Mouse (Mus musculus) layer of hippocampus, postnatal 14 days (tissue): ENCODE data around the gene Bdnf. TPM values are rescaled to one million over a fixed set of nuclear protein-coding genes. Genes with fewer than 3 reads are reported as not detected.

Experiments
- DNase-seq, 2 experiments: peaks; one replicate each; pipeline ENCODE4 v3.0.0; 2021 to 2022; ENCODE audit warnings: low spot score in 2 of 2, mixed read lengths in 1 of 2
- total RNA-seq, 2 experiments: library from RNA; stranded (reverse); gene quantifications; 2 replicates each; pipeline ENCODE4 v1.2.3; 2021

The Bdnf gene
- total RNA-seq, 2 experiments from 2014 or later, result 34.2 TPM

DNA sequence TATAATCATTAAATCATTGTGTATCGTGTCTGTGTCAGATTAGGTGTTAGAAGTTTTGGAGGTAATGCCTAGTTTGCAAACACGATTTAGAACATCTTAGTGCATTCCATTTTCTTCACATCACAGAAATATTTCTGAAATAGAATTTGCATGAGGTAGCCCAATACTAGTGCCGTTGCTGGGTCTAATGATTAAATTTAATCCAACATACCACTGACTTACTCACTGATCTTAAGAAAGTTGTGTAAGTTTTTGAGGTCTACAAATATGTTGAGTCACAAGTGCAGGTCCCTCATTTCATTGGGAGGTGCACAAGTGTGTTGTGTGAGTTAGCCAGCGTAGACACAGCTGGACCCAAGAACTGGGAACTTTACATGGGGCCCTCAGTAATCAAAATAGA is 29.1 kb downstream of the Bdnf start:
- no peak for DNase-seq

DNA sequence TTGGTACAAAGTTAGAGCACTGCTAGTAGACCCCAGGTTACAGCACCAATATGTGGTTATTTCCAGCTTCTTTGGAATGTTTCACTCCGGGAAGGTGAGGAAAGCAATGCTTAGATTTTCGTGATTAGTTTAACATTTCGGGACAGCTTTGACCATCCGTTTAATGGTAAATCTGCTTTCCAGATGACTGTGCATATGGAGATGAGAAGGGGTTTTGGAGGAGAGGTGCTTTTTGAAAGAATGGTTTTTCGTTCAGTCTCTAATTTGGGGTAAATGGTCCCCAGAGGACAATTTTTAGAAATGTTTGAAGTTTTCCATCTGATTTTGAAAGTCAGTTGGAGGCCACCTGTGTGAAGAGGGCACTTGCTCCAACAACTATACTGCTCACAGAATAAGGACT is 29.6 kb downstream of the Bdnf start:
- DNase-seq, result no peak

DNA sequence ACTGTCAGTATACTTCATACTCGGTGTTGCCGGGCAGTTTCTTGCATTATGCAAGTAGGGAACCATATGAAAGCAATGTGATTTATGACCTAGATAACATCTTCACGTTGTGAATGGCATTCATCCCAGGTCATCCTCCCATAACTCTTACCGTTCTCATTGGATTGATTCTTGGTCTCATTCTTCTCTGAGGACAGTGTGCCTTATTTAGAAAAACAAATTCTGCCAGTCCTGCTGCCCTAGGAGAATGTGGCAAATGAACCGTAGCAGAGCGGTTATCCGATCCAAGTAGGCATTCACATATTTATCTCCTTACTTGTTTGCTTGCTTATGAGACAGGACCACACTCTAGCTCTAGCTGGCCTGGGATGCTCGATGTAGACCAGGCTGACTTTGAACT is 32.0 kb downstream of the Bdnf start:
- DNase-seq, result no peak

DNA sequence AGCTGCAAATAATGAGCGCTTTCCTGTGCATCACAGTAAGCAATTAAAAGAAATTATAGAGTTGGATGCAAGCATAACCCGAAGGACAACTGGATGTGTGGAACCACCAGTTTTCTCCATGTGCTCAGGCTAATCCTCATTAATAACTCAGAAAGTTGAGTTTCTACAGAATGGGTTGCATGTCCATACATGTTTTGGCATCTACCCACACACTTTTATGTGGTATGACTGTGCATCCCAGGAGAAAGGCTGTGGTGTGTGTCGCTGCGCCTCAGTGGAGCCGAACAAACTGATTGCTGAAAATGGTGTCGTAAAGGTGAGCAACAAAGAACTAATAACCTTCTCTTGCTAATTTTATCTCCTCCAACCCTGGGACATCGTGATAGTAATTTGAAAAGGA is 34.8 kb downstream of the Bdnf start:
- DNase-seq, result no peak

DNA sequence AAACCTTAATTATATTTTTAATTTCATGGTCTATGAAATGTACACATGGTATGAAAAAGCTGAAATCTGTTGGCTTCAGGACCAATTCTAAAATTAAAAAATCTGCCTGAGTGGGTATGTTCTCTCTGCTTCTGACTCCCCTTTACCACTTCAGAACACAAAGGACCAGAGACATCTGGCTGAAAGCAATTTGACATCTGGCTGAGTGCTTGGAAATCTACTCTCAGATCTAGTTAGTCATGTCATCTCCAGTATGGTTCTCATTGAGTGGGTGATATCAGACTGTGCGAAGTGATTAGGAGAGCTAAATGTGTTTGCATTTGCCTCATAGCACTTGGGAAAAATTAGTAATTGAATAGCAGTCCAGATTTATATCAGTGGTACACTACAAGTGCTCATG is 36.5 kb downstream of the Bdnf start:
- DNase-seq, result peak in 1 of 2 experiments; percentile 68

DNA sequence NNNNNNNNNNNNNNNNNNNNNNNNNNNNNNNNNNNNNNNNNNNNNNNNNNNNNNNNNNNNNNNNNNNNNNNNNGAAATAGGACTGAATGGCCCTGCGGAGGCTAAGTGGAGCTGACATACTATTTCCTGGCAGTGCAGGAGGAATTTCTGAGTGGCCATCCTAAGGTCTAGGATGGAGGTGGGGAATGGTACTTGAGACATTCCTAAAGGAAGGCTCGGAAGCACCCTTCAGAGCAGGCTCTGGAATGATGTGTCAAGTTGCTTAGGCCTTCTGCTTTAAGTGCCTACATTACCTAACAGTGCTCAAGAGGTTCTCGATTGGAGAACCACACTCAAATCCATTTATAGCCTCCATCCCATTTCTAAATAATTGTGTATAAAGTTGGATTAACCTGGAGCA is 50.8 kb downstream of the Bdnf start:
- DNase-seq, result no peak

DNA sequence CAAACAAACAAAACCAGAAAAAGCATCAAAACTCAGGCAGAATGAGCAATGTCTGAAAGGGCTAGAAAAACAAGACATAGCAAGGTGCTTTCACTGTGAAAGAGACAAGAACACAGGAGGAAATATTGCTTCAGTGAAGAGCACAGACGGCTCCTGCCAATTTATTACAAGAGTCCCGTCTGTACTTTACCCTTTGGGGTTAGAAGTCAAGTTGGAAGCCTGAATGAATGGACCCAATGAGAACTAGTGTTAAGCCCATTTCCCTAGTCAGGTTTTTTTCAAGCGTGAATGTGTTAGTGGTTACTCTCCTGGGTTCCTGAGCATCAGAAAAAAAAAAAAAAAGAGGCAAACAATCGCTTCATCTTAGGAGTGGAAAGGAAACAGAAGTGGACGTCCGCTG is 51.3 kb downstream of the Bdnf start:
- no peak for DNase-seq

DNA sequence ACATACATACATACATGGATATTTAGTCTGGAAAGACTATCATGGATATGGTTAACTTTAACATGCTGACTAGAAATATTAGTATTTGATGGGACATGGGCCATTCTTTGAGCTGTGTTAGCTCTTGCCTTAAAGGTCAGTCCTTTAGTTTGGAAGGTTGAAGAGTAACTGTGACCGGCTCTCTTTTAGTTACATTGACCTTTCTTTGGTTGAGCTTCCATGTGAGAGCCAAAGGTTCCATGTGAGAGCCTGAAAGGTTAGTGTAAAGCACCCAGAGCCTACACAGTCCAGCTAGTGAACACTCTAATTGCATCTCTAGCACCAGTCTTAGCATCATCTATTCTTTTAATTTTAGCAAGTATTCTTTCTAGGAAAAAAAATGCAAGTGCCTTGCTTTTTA is 54.7 kb downstream of the Bdnf start:
- no peak for DNase-seq

DNA sequence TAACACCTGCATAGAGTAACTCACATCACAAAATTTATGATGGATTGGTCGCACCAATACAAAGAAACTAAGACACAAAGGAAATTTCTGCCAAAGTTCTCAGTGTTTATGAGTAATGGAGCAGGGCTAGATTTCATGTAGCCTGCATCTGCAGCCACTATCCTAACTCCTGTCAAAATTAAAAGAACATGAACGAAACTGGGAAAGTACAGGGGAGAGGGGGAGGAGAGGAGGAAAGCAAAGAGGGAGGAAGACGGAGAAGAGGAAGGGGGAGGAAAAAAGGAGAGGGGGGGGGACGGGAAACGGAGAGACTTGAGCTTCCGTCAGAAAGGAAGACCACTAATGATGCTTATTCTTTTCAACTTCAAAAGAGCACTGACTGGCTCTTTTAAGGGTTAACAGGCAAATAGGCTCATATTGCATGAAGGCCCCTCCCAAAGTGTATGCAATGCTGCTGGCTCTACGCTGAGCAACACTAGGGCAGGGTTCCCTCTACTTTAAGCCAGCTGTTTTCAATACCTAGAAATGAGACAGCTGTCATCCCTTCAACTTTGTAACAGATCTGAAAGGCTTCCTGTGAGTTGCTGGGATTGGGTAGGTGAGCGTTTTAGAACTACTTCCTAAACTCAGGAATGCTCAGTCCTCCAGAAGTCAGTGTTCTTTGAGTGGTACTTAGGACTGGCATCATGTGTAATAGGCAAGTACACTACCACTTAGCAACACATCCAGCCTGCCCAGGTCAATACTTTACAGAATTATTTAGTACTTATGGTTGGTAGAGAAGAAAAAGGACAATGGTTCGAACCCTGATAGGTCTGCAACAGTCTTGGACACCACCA is 58.9 kb downstream of the Bdnf start:
- DNase-seq, result no peak

DNA sequence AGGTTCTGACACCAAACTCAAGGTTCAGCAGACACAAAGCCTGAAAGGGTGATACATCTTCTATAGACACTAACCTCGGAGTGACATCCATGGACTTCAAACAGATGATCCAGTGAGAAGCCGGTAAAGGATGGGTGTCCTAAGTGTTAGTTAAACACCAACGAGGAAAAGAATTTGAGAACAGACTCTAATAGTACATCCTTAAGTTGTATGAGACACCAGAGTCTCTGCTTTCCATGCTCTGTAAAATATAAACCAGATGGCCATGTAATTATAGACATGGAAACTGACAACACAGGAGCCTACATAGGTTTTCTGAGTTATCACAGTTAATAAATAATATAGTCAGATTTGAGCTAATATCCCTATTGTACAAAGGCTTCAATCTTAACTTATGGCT is 59.7 kb downstream of the Bdnf start:
- no peak for DNase-seq

DNA sequence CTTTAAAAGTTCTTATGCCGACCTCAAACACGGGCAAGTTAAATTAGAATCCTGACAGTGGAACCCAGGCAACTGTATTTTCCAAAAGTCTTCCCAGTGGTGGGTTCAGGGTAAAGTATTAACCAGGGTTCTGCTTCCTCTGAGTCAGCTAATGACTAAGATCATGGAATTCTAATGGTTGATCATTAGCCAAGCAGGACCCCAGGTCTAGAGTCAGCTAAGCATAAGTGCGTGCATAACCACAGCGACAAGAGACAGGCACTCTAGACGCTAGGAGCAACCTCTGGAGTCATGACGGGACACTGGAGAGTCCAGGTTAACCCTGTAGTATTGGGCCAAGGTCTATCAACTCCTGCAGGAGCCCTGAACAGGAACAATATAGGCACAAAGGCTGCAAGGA is 60.2 kb downstream of the Bdnf start:
- DNase-seq, result no peak

DNA sequence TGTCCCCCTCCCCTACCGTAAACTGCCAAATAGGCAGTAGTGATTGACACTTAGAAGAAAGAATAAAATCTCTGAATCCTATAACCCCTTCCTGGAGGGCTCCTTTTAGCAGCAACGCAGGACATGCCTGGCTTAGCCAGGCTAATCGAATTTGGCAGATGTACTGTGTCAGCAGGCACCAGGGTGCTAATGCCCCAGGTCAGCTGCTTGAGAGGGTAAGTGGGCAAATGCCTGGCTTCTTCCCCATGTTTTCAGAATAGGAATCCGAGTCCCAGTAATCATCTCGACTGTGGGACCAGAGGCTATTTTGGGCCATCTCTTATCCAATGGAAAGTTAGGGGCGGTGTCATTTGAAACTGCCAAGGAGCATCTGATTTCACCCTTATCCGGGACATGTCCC is 60.8 kb downstream of the Bdnf start:
- DNase-seq, result no peak

DNA sequence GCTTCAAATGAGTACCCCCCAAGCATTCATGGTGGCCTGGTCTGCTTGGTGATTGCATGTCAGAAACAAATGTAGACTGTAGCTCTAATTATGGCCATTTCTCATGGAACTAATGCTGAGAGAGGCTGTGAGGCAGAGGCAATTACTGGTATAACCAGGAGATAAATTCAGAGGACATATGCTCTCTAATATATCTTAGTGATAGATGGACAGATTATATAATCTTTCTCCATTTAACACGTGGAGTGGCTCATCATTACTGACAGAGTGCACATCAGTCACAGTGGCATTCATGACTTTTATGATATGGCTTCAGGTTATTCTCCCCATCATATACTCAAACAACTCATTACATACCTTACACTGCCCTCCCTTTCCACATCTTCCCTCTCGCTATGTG is 61.8 kb downstream of the Bdnf start:
- no peak for DNase-seq

DNA sequence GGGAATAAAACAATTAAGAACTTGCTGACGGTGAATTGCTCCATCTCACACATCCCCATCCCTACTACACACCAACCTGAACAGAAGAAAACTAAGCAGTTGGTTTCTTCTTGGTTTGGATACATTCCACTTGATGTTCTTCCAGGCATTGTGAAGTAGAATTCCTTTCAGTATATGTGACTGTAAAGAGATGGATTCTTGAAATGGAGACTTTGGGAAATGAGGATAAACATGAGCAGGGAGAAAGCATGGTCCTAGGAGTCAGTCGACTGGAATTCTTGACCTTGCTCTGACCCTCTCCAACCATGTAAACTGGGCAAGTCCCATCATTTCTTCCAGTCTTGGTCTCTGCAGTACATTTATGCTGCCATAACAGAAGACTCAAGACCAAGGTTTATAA is 63.8 kb downstream of the Bdnf start:
- no peak for DNase-seq

DNA sequence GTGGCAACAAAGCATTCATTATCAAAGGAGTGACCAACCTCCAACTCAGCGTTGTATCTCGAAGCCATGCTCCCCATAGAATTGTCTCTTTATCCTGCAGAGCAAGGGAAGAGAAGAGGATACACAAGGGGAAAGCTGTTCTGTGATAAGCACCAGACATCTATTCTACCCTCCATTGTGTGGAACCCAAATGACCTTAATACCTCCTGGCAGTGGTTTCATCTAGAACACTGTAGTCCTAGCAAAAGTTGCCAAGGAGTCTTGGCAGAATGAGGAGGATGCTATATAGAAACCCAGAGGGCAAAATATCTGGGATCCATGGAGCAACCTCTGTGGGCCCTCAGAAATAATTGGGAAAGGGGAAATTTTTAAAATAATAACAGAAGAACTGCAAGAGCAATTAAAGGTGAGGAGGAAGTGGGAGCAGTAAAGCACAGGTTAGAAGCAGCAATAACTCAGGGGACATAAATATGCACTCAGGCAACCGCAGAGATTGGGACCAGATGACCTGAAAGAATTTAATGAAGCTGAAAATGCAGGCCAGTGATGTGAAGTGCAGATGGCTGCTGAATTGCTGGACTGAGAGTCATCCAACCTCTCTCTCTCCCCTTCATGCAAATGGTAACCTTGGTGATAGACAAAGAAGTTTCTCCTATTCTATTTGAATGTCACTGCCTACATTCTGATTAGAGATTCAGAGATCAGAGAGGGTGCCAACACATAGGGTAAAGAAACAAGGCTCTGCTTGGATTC is 68.9 kb downstream of the Bdnf start:
- DNase-seq, result no peak

DNA sequence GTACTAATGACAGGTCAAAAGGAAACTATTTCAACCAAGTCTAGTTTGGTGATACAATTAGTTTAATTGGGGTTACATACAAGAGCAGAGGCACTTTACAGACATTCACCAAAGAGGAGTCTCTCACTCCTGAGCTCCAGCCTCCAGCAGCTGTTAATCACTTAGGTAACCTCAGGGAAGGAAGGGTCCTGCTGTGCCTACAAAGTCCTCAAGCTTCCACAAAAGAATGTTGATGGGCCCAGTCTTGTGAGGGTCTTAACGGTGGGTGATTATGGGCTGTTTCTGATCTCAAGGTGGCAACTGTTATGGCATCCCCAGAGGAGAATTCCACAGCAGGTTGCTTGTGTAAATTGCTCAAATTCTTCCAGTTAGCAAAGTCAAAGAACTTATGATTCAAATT is 71.7 kb downstream of the Bdnf start:
- DNase-seq, result no peak

DNA sequence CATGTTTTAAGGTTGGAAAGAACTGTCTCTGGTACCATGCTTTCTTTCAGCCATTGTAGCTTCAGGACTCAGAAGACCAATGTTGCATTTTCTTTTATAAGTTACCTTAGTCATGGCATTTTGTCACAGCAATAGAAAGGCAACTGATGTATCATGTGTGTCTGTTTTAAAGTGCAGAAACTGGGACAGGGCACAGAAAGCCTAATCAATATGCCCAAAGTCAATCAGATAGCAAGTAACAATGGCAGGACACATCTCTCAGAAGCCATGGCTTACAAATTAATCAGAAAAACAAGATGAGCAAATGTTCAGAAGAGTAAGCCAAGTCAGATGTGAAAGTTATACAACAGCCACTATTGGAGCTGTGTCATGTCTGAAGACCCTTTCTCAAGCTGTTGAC is 73.9 kb downstream of the Bdnf start:
- no peak for DNase-seq

DNA sequence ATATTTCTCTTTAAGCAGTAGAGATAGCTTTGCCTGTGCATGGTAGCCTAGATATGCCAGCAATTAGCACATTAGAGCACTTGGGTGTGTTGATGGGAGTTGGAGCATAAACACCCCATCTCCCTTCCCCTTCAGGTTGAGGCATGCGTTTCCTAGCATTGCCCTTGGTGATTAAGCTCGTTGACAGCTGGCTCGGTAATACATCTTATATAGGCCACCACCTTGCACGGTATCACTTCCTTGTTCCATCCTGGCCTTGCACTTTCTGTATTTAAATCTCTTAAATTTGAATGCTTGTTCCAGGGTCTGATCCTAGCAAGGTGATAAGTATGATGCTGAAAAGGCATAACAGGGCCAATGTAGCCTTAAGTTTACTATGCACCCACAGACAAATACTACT is 74.3 kb downstream of the Bdnf start:
- DNase-seq, result no peak

DNA sequence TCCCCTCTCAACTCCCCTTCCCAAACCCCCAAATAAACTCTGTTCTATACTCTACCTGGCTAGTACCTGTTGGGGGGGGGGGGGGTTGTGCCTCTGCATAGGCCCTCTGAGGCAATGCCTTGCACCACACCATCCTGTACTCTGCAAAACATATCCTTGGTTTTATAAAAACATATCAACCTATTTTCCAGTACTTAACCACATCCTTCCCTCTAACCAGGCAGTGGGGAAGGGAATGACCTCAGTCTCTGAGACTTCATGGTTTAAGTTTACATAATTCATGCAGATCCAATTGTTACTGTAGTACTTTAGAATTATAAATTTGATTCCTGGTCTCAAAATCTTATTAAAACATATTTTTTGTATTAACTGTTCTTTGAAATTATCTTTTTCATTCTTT is 75.5 kb downstream of the Bdnf start:
- DNase-seq, result no peak

DNA sequence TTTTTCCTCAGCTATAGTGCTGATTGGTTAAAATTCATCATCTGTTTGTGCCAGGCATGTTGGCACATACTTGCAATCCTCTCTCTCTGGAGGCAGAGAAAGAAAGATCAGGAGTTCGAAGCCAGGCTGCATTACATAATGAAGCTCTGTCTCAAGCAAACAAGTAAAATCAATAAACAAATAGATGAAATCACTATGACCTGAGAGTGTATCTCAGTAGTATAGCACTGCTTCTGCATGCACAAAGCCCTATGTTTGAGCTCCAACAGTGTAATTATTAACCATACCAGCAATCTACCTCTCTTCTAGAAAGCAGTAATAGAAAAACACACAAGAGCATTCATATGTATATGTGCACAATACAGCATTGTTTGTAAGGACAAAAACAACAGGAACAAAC is 76.0 kb downstream of the Bdnf start:
- DNase-seq, result no peak

DNA sequence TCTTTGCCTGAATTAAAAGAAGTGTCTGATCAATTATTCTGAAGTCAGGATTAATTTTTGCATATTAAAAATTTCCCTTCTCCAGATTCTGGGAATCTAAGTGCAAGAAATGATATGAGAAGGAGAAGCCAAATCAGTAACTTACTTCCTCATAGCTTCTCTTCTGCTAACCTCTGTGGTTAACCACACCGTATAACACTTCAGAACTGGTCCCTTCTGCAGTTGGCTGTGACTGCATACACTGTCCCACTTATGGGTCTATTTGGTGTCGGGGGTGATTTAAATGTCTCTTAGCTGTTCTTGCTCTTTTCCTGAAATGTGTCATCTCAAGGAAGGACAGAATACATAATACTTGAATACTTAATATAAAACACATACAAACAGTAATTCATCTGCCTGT is 81.8 kb downstream of the Bdnf start:
- DNase-seq, result no peak

DNA sequence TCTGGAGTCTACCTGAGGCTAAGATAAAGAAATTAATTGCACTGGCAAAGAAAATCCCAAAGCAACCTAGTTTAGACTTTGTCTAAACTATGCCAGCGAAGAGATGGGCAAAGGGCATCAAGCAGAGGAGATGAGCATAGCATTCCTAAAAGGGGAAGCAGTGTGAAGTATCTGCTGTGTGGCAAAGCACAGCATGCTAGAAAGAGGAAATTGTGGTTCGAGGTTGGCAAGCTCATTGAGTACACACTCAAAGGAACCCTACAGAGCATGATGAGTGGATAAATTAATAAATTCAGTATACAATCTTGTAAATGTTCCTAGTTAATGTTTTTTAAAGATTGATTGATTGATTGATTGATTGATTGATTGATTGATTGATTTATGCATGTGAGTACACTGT is 92.3 kb downstream of the Bdnf start:
- DNase-seq, result no peak

DNA sequence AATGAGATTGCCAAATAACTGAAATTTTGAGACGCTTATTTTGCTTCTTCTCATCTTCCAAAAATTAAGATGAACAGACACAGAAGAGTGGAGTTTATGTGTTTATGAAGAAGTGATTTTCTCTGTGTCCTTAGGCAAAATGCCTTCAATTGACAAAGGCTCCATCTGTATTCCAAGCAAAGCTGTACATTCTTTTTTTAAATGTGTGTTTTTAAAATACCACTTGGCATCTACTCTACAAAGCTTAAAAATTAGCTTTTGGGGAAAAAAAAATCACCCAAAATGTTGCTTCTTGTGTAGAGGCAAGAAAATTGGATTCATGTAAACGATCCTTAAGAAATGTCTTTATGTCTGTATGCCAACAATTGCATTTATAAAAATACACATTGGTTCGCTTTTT is 94.3 kb downstream of the Bdnf start:
- no peak for DNase-seq
